Mouse (Mus musculus): ENCODE measurements at regions not wholly inside any gene's neighbourhood (a gene's known extent, or its start where the extent isn't known, plus 50 kb on each side); places are given as distances from the start of the nearest gene placed in this dataset.
"Not testable (repeated sequence)": the region's sequence is repeated elsewhere in the genome, so short reads cannot be mapped to it uniquely, and the experiment has no call there.

GRCm38 (mm10) chr3:22006113-22006512 lies 70.3 kb upstream of the Tbl1xr1 start:
- Histone ChIP-seq H3K4me1 (ENCODE audit: insufficient read depth, low read depth, low read length) (peaks cover 6% of the 10 kb centered on the region; the same call in 1 of the 2 replicates), H3K36me3 (ENCODE audit: insufficient read depth, low read length) (no peaks in the 10 kb centered on the region), H3K9ac (replicated peaks; ENCODE audit: low read depth) (no peak overlapping the region), H3K9me3 (ENCODE audit: low read length) (no peaks in the 10 kb centered on the region), H3K4me2 (replicated peaks; ENCODE audit: low read depth, low read length) (no peak overlapping the region), H3K27ac (ENCODE audit: low read length) (peak overlapping the region; percentile 38; the same call in 1 of the 2 replicates), H3K4me3 (ENCODE audit: low read depth, low read length) (no peak overlapping the region), H3K27me3 (replicated peaks; ENCODE audit: insufficient read depth, low read length) (no peaks in the 10 kb centered on the region)
- no peak for TF ChIP-seq CTCF (IDR thresholded peaks at IDR 0.05)
- TF ChIP-seq EP300 (IDR thresholded peaks at IDR 0.05), result peak; percentile 87
- DNase-seq (ENCODE audit: low spot score) (peak; percentile 81), ATAC-seq (peak; percentile 88)
- 56% methylated on average over 1 of the region's 1 CpGs for whole genome bisulfite sequencing

GRCm38 (mm10) chr3:22006651-22007050 lies 69.8 kb upstream of the Tbl1xr1 start:
- no peak overlapping the region for H3K4me3 ChIP-seq (ENCODE audit: low read depth, low read length)
- H3K27ac ChIP-seq (ENCODE audit: low read length), result no peak overlapping the region

GRCm38 (mm10) chr3:22007736-22008135 lies 68.7 kb upstream of the Tbl1xr1 start:
- 80% methylated on average over 5 of the region's 5 CpGs for WGBS

More at GRCm38 (mm10) chr3:22006651-22007050, 69.8 kb upstream of the Tbl1xr1 start:
- no peak for TF ChIP-seq CTCF (IDR thresholded peaks at IDR 0.05)
- no peak for TF ChIP-seq EP300 (IDR thresholded peaks at IDR 0.05)
- Histone ChIP-seq H3K27me3 (replicated peaks; ENCODE audit: insufficient read depth, low read length) (no peaks in the 10 kb centered on the region), H3K36me3 (ENCODE audit: insufficient read depth, low read length) (no peaks in the 10 kb centered on the region), H3K4me1 (ENCODE audit: insufficient read depth, low read depth, low read length) (peaks cover 6% of the 10 kb centered on the region; the same call in 1 of the 2 replicates), H3K9ac (replicated peaks; ENCODE audit: low read depth) (no peak overlapping the region), H3K4me2 (replicated peaks; ENCODE audit: low read depth, low read length) (no peak overlapping the region), H3K9me3 (ENCODE audit: low read length) (no peaks in the 10 kb centered on the region)
- DNase-seq (ENCODE audit: low spot score), result no peak
- no peak for ATAC-seq
- WGBS, result 75% methylated on average over 2 of the region's 2 CpGs

GRCm38 (mm10) chr3:22008432-22008831 lies 68.0 kb upstream of the Tbl1xr1 start:
- WGBS, result 61% methylated on average over 5 of the region's 5 CpGs

More at GRCm38 (mm10) chr3:22007736-22008135, 68.7 kb upstream of the Tbl1xr1 start:
- no peak overlapping the region for H3K4me3 ChIP-seq (ENCODE audit: low read depth, low read length)
- H3K4me2 ChIP-seq (replicated peaks; ENCODE audit: low read depth, low read length), result no peak overlapping the region
- no peak for DNase-seq (ENCODE audit: low spot score)
- H3K9ac ChIP-seq (replicated peaks; ENCODE audit: low read depth), result no peak overlapping the region
- no peak for ATAC-seq
- no peaks in the 10 kb centered on the region for H3K27me3 ChIP-seq (replicated peaks; ENCODE audit: insufficient read depth, low read length)
- no peak overlapping the region for H3K27ac ChIP-seq (ENCODE audit: low read length)
- no peaks in the 10 kb centered on the region for H3K9me3 ChIP-seq (ENCODE audit: low read length)
- TF ChIP-seq EP300 (IDR thresholded peaks at IDR 0.05) (no peak), CTCF (IDR thresholded peaks at IDR 0.05) (no peak)
- peaks cover 6% of the 10 kb centered on the region; the same call in 1 of the 2 replicates for H3K4me1 ChIP-seq (ENCODE audit: insufficient read depth, low read depth, low read length)
- no peaks in the 10 kb centered on the region for H3K36me3 ChIP-seq (ENCODE audit: insufficient read depth, low read length)

GRCm38 (mm10) chr3:22009898-22010699 lies 66.4 kb upstream of the Tbl1xr1 start:
- H3K4me3 ChIP-seq (ENCODE audit: low read depth, low read length), result no peak overlapping the region
- peaks cover 6% of the 10 kb centered on the region; the same call in 1 of the 2 replicates for H3K4me1 ChIP-seq (ENCODE audit: insufficient read depth, low read depth, low read length)
- no peak; the same call in 1 of the 2 replicates for ATAC-seq
- no peak for TF ChIP-seq CTCF (IDR thresholded peaks at IDR 0.05)
- TF ChIP-seq EP300 (IDR thresholded peaks at IDR 0.05), result peak; percentile 57
- H3K36me3 ChIP-seq (ENCODE audit: insufficient read depth, low read length), result no peaks in the 10 kb centered on the region
- H3K9me3 ChIP-seq (ENCODE audit: low read length), result no peaks in the 10 kb centered on the region
- no peak overlapping the region for H3K27ac ChIP-seq (ENCODE audit: low read length)
- DNase-seq (ENCODE audit: low spot score), result no peak
- no peak overlapping the region for H3K9ac ChIP-seq (replicated peaks; ENCODE audit: low read depth)
- WGBS, result 72% methylated on average over 2 of the region's 2 CpGs
- H3K4me2 ChIP-seq (replicated peaks; ENCODE audit: low read depth, low read length), result no peak overlapping the region
- H3K27me3 ChIP-seq (replicated peaks; ENCODE audit: insufficient read depth, low read length), result no peaks in the 10 kb centered on the region

More at GRCm38 (mm10) chr3:22008432-22008831, 68.0 kb upstream of the Tbl1xr1 start:
- no peaks in the 10 kb centered on the region for H3K9me3 ChIP-seq (ENCODE audit: low read length)
- peaks cover 6% of the 10 kb centered on the region; the same call in 1 of the 2 replicates for H3K4me1 ChIP-seq (ENCODE audit: insufficient read depth, low read depth, low read length)
- H3K4me2 ChIP-seq (replicated peaks; ENCODE audit: low read depth, low read length), result no peak overlapping the region
- no peaks in the 10 kb centered on the region for H3K36me3 ChIP-seq (ENCODE audit: insufficient read depth, low read length)
- H3K4me3 ChIP-seq (ENCODE audit: low read depth, low read length), result no peak overlapping the region
- H3K9ac ChIP-seq (replicated peaks; ENCODE audit: low read depth), result no peak overlapping the region
- ATAC-seq, result no peak
- DNase-seq (ENCODE audit: low spot score), result peak; percentile 52
- H3K27ac ChIP-seq (ENCODE audit: low read length), result no peak overlapping the region
- no peak for TF ChIP-seq EP300 (IDR thresholded peaks at IDR 0.05)
- TF ChIP-seq CTCF (IDR thresholded peaks at IDR 0.05), result no peak
- H3K27me3 ChIP-seq (replicated peaks; ENCODE audit: insufficient read depth, low read length), result no peaks in the 10 kb centered on the region

- not testable (repeated sequence) for H3K27me3 ChIP-seq (replicated peaks; ENCODE audit: insufficient read depth, low read length); H3K9ac ChIP-seq (replicated peaks; ENCODE audit: low read depth); H3K9me3 ChIP-seq (ENCODE audit: low read length); DNase-seq (ENCODE audit: low spot score); H3K4me1 ChIP-seq (ENCODE audit: insufficient read depth, low read depth, low read length); H3K4me3 ChIP-seq (ENCODE audit: low read depth, low read length); H3K4me2 ChIP-seq (replicated peaks; ENCODE audit: low read depth, low read length); H3K36me3 ChIP-seq (ENCODE audit: insufficient read depth, low read length); ATAC-seq; H3K27ac ChIP-seq (ENCODE audit: low read length)
Observed at GRCm38 (mm10) chr3:22010700-22010991, 65.8 kb upstream of the Tbl1xr1 start.
